Mouse (Mus musculus): ENCODE measurements around the gene Cemip2. TPM values are rescaled to one million over a fixed set of nuclear protein-coding genes. Genes with fewer than 3 reads are reported as not detected.

Cemip2 gene
- polyA plus RNA-seq, 1 experiment from 2014 or later, result 33.0 TPM

DNA sequence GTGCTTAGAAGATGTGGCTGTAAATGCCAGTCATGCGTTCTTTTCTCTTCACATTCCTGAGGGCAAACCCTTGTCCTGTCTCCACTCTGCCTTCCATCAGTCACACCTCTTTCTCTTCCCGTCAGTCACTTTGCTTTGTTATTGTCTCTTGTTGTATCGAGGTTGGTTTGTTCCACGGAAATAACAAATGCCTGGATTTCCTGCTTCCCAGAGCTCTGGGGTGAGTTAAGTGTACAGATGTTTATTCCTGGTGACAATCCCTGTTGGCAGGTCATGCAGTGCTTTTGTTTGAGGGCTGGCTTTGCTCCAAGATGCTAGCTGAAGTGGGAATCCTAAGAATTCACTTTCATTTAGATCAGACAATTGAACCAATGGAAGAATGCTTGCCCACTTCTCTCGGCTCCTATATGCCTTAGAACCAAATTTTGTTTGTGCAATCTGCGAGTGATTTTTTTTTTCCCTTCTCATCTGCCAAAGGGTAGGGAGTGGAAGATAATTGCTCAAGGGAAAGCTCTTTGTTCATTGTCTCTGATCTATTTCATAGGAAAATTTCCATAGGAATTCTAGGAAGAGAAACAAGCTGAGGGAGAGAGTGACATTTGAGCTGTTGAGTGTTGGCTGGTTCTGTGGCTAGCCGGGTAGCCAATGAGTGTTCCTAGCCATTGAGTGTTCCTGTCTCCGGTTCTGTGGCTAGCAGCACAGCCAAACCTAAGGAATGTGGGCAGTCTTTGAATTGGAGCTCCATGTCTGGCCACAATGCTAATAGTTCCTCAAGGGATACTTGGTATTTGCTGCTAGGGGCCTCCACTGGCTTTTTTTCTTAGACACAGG is 104.2 kb downstream of the Cemip2 start:
- Histone ChIP-seq H3K9ac (no peak overlapping the region), H3K27ac (replicated peaks) (peak overlapping the region; percentile 73), H3K4me1 (peaks cover 15% of the 10 kb centered on the region), H3K27me3 (no peaks in the 10 kb centered on the region), H3K4me3 (replicated peaks) (no peak overlapping the region; the same call in 1 of the 2 replicates), H3K4me2 (replicated peaks) (peak overlapping the region; percentile 13; the same call in 1 of the 2 replicates), H3K36me3 (no peaks in the 10 kb centered on the region), H3K9me3 (replicated peaks) (no peaks in the 10 kb centered on the region)
- peak; percentile 72 for ATAC-seq (ENCODE audit: insufficient number of reproducible peaks, low FRiP score, low TSS enrichment, low read depth)
- WGBS, result 7% methylated on average over 8 of the region's 8 CpGs

DNA sequence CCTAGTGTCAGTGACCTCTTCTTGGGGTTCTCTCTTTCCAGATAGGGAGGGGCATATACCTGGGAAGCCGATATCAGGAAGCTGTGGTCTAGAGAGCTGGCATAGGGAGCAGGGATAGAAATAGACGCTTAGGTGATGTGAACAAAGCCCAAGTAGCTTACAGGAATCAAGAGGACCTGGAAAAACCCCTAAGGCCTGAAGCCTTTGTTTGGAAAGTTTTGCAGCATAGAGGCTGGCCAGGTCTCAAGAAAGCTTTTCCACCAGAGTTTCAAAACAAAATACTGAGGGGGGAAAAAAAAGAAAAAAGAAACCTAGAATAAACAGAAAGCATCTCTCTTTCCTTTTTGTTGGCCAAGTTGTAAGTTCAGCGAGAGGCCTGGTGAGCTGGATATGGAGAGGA is 104.9 kb downstream of the Cemip2 start:
- Histone ChIP-seq H3K4me3 (replicated peaks) (no peak overlapping the region), H3K36me3 (no peaks in the 10 kb centered on the region), H3K27ac (replicated peaks) (peak overlapping the region; percentile 73), H3K4me2 (replicated peaks) (no peak overlapping the region), H3K9me3 (replicated peaks) (no peaks in the 10 kb centered on the region), H3K27me3 (no peaks in the 10 kb centered on the region), H3K4me1 (peaks cover 15% of the 10 kb centered on the region), H3K9ac (no peak overlapping the region)
- 66% methylated on average over 3 of the region's 3 CpGs for WGBS
- ATAC-seq (ENCODE audit: insufficient number of reproducible peaks, low FRiP score, low TSS enrichment, low read depth), result 0 out of 2 replicates have a peak, but pooled peaks have one; percentile 54

DNA sequence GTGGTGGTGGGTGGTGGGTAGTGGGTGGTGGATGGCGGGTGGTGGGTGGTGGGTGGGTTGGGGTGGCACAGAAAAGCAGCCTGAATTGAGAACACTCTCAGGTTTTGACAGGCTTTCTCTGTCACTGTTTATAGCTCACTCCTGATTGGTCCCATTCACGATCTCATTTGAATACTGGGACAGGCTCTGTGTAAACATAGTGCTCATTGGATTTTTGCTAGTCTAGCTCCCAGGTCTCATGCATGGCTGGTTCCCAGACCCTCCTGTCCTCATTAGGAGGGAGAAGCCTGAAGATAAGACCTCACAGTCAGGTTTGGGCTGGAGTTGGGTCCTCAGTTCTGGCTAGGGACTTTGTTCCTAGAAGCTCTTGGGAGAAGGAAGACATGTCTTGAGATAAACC is 105.8 kb downstream of the Cemip2 start:
- Histone ChIP-seq H3K4me1 (peaks cover 15% of the 10 kb centered on the region), H3K27me3 (no peaks in the 10 kb centered on the region), H3K27ac (replicated peaks) (no peak overlapping the region; the same call in 1 of the 2 replicates), H3K4me3 (replicated peaks) (no peak overlapping the region), H3K9me3 (replicated peaks) (no peaks in the 10 kb centered on the region), H3K36me3 (no peaks in the 10 kb centered on the region), H3K4me2 (replicated peaks) (no peak overlapping the region), H3K9ac (no peak overlapping the region)
- no peak for ATAC-seq (ENCODE audit: insufficient number of reproducible peaks, low FRiP score, low TSS enrichment, low read depth)
- 79% methylated on average over 2 of the region's 2 CpGs for WGBS

DNA sequence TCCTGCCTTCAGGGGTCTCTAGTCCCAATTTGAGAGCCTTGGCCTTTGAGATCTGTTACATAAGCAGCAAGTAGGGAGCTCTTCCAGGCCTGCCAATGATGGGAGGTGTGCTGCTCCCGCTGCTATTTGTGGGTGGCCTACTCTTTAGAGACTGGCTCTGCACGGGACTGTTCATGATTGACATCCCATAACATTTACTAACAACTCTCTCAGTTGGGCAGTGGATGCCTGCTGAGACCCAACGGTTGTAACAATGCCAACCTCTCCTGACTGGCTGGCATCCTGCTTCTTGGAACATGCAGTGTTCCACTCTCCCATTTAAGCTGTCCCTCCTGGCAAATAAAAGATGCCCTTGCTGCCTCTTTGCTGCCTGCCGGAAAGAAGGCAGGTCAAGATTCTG is 106.2 kb downstream of the Cemip2 start:
- Histone ChIP-seq H3K4me2 (replicated peaks) (no peak overlapping the region), H3K27me3 (no peaks in the 10 kb centered on the region), H3K4me3 (replicated peaks) (no peak overlapping the region), H3K9ac (no peak overlapping the region), H3K9me3 (replicated peaks) (no peaks in the 10 kb centered on the region), H3K4me1 (peaks cover 15% of the 10 kb centered on the region), H3K36me3 (no peaks in the 10 kb centered on the region), H3K27ac (replicated peaks) (no peak overlapping the region; the same call in 1 of the 2 replicates)
- no peak for ATAC-seq (ENCODE audit: insufficient number of reproducible peaks, low FRiP score, low TSS enrichment, low read depth)
- 60% methylated on average over 4 of the region's 4 CpGs for WGBS

DNA sequence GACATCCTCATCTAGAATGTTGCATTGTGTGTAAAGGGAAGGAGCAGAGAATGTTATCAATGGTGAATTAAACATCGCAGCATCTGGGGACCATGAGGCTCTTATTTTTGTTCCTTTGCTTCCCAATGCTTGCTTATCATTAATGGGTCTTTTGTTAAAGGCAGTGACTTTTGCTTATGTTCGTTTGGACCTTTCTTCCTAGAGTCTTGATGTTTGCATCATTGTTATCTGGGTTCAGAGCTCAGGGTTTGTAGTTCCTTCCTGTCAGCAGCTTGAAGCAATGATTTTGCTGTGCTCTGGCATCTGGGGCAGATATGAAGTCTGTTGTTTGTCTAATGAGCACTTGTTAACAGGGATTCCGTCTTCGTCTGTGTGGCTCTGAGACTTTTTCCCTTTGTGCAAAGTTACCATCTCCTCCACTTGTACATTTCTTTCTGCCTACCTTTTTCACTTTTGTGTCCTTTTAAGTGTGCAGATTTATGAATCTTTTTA is 108.1 kb downstream of the Cemip2 start:
- Histone ChIP-seq H3K4me1 (peaks cover 15% of the 10 kb centered on the region), H3K4me2 (replicated peaks) (no peak overlapping the region), H3K36me3 (no peaks in the 10 kb centered on the region), H3K9ac (no peak overlapping the region), H3K9me3 (replicated peaks) (no peaks in the 10 kb centered on the region), H3K27me3 (no peaks in the 10 kb centered on the region), H3K4me3 (replicated peaks) (no peak overlapping the region), H3K27ac (replicated peaks) (no peak overlapping the region)
- 70% methylated on average over 4 of the region's 4 CpGs for WGBS
- ATAC-seq (ENCODE audit: insufficient number of reproducible peaks, low FRiP score, low TSS enrichment, low read depth), result no peak

DNA sequence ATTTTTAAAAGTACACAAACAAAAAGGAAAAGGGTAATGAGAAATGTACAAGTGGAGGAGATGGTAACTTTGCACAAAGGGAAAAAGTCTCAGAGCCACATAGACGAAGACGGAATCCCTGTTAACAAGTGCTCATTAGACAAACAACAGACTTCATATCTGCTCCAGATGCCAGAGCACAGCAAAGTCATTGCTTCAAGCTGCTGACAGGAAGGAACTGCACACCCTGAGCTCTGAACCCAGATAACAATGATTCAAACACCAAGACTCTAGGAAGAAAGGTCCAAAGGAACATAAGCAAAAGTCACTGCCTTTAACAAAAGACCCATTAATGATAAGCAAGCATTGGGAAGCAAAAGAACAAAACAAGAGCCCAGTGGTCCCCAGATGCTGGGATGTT is 112.6 kb downstream of the Cemip2 start:
- Histone ChIP-seq H3K9ac (no peak overlapping the region), H3K36me3 (no peaks in the 10 kb centered on the region), H3K4me1 (no peaks in the 10 kb centered on the region), H3K9me3 (replicated peaks) (no peaks in the 10 kb centered on the region), H3K27me3 (no peaks in the 10 kb centered on the region), H3K4me2 (replicated peaks) (no peak overlapping the region), H3K27ac (replicated peaks) (no peak overlapping the region), H3K4me3 (replicated peaks) (no peak overlapping the region)
- 69% methylated on average over 2 of the region's 2 CpGs for WGBS
- ATAC-seq (ENCODE audit: insufficient number of reproducible peaks, low FRiP score, low TSS enrichment, low read depth), result no peak

DNA sequence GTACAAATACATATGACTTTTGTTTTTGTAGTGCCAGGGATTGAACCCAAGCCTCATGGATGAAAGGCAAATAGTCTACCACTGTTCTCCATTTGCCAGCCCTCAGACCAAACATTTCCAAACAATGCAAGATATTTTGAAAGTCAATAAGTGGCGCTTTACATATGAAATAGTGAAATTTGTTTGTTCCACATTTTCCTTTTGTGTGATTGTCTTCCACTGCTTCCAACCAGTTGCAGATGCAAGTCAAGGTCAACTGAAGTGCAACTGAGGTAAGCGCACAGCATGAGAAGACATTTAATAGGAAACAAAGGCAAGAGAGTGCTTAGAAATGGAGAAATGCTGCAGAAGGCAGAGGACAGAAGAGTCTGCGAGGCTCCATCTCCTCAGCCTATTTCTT is 116.7 kb downstream of the Cemip2 start:
- WGBS, result 85% methylated on average over 3 of the region's 3 CpGs

DNA sequence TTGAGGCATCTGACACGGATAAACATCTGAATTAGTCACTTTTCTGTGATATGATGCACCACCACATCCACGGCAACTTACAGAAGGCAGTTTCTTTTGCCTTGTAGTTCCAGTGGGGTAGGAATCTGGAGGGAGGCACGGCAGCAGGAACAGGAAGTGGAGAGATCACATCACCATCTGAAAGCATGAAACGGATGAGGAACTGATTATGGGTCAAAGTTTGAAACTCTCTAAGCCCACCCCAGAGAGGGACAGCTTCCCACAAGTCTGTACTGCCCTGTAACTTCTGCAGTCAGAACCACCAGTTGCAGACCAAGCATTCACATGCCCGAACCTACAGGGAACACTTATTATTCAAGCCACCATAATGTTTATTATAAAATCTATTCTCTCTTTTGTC is 117.4 kb downstream of the Cemip2 start:
- H3K9ac ChIP-seq, result no peak overlapping the region
- no peak overlapping the region for H3K27ac ChIP-seq (replicated peaks)
- no peak overlapping the region for H3K4me2 ChIP-seq (replicated peaks)
- ATAC-seq (ENCODE audit: insufficient number of reproducible peaks, low FRiP score, low TSS enrichment, low read depth), result no peak
- no peaks in the 10 kb centered on the region for H3K9me3 ChIP-seq (replicated peaks)
- no peaks in the 10 kb centered on the region for H3K36me3 ChIP-seq
- 63% methylated on average over 5 of the region's 5 CpGs for WGBS
- peaks cover 11% of the 10 kb centered on the region; the same call in 1 of the 2 replicates for H3K4me1 ChIP-seq
- no peaks in the 10 kb centered on the region for H3K27me3 ChIP-seq
- no peak overlapping the region for H3K4me3 ChIP-seq (replicated peaks)

More for the DNA sequence above, 116.7 kb downstream of the Cemip2 start:
- H3K4me2 ChIP-seq (replicated peaks), result no peak overlapping the region
- no peak for ATAC-seq (ENCODE audit: insufficient number of reproducible peaks, low FRiP score, low TSS enrichment, low read depth)
- H3K4me3 ChIP-seq (replicated peaks), result no peak overlapping the region
- no peaks in the 10 kb centered on the region for H3K27me3 ChIP-seq
- H3K9me3 ChIP-seq (replicated peaks), result no peaks in the 10 kb centered on the region
- H3K36me3 ChIP-seq, result no peaks in the 10 kb centered on the region
- no peak overlapping the region for H3K27ac ChIP-seq (replicated peaks)
- H3K9ac ChIP-seq, result no peak overlapping the region
- H3K4me1 ChIP-seq, result peaks cover 11% of the 10 kb centered on the region; the same call in 1 of the 2 replicates

DNA sequence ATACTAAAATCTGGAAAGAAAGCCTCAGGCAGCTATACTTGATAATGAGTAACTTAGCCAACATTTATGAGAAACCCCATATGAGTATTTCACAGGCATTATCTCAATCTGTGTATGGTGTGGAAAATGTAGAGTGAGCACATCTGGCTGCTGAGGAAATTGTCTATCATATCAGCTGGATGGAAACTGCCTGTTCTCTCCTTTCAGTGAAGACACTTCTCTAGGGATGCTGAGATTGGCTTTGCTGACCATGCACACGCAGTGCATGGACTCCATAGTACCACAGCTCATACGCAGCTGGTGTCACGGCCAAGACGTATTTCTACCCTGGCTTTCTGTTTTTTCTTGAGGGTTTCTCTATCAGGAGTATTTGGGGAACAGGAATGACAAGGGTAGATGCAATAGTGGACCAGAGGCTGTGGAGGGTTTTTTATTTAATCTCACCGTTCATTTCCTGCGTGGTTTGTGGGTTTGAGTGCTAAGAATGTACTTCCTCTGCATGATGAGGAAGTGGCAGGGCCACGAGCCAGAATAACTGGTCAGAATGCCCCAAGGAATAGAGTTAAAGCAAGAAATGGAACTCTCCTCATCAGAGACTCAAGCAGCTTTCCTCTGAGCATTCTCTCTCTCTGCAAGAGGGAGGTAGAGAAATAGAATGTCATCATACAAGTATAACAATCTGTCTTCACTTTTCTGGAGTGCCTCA is 119.1 kb downstream of the Cemip2 start:
- no peak overlapping the region for H3K9ac ChIP-seq
- peak overlapping the region; percentile 72 for H3K27ac ChIP-seq (replicated peaks)
- H3K27me3 ChIP-seq, result no peaks in the 10 kb centered on the region
- H3K4me3 ChIP-seq (replicated peaks), result no peak overlapping the region
- H3K4me2 ChIP-seq (replicated peaks), result no peak overlapping the region
- no peak for ATAC-seq (ENCODE audit: insufficient number of reproducible peaks, low FRiP score, low TSS enrichment, low read depth)
- no peaks in the 10 kb centered on the region for H3K9me3 ChIP-seq (replicated peaks)
- peaks cover 11% of the 10 kb centered on the region; the same call in 1 of the 2 replicates for H3K4me1 ChIP-seq
- 67% methylated on average over 7 of the region's 7 CpGs for WGBS
- no peaks in the 10 kb centered on the region for H3K36me3 ChIP-seq

DNA sequence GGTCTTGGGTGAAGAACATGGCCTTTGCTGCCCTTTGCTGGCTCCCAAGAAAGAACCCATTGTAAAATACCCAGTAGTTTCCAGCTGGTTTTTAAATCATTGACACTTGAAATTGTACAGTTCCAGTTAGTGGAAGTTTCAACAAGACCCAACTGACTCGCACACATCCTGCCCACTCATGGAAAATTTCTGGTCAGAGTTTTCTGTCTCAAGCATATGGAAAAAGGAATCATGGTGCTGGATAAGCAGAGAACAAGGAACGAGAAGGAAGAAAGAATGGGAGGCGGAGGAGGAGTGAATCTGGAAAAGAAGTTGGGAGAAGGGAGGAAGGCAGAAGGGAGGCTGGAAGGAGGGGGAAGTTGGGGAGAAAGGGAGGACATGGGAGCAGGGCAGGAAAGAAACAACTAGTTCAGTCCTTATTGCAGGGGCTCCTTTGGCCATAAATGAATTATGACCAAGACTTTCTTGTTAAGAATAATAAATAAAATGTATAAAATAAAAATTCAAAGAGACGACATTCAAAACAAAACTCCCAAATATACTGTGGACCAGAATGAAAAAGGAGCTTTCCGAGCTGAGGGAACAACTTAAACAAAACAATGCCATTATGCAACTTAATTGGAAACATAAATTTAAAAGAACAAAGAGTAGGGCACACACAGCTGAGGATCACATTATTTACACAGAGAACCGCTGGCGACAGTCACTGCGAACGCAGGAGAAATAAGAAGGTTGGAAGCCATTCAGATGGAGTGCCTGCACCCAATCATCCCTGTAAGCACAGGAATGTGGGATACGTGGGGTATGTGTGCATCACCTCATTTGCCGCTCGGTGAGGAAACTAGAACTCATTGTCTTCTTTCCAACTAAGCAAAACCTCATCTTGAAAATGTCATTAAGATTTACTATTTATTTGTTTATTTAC is 120.1 kb downstream of the Cemip2 start:
- Histone ChIP-seq H3K36me3 (no peaks in the 10 kb centered on the region), H3K4me3 (replicated peaks) (no peak overlapping the region), H3K9ac (no peak overlapping the region), H3K9me3 (replicated peaks) (no peaks in the 10 kb centered on the region), H3K4me1 (peaks cover 11% of the 10 kb centered on the region; the same call in 1 of the 2 replicates), H3K4me2 (replicated peaks) (no peak overlapping the region; the same call in 1 of the 2 replicates), H3K27me3 (no peaks in the 10 kb centered on the region), H3K27ac (replicated peaks) (peak overlapping the region; percentile 72)
- no peak; the same call in 1 of the 2 replicates for ATAC-seq (ENCODE audit: insufficient number of reproducible peaks, low FRiP score, low TSS enrichment, low read depth)
- WGBS, result 37% methylated on average over 12 of the region's 12 CpGs
